Mouse (Mus musculus): ENCODE results near the gene Cltc.
"Not testable (repeated sequence)": the region's sequence is repeated elsewhere in the genome, so short reads cannot be mapped to it uniquely, and the experiment has no call there.

Cltc gene

GRCm38 (mm10) chr11:86738308-86738707 is 19.1 kb downstream of the Cltc start:
- not testable (repeated sequence) for DNase-seq

- peak in 1 of 2 experiments; percentile 22 for DNase-seq
Measured at GRCm38 (mm10) chr11:86737301-86738000, 19.9 kb downstream of the Cltc start.

- no peak for DNase-seq
Measured at GRCm38 (mm10) chr11:86734993-86735392, 22.4 kb downstream of the Cltc start.

- DNase-seq = no peak
Measured at GRCm38 (mm10) chr11:86734241-86734939, 23.0 kb downstream of the Cltc start.

- DNase-seq = no peak
Measured at GRCm38 (mm10) chr11:86731443-86731842, 25.9 kb downstream of the Cltc start.

GRCm38 (mm10) chr11:86725607-86726006 is 31.8 kb downstream of the Cltc start:
- no peak for DNase-seq

- DNase-seq = no peak
Measured at GRCm38 (mm10) chr11:86724982-86725381, 32.4 kb downstream of the Cltc start.

GRCm38 (mm10) chr11:86724004-86724403 is 33.4 kb downstream of the Cltc start:
- no peak for DNase-seq

- DNase-seq = no peak
Measured at GRCm38 (mm10) chr11:86719390-86719789, 38.0 kb downstream of the Cltc start.

GRCm38 (mm10) chr11:86718369-86718768 is 39.0 kb downstream of the Cltc start:
- no peak for DNase-seq

GRCm38 (mm10) chr11:86717306-86718065 is 39.9 kb downstream of the Cltc start:
- no peak for DNase-seq

GRCm38 (mm10) chr11:86714606-86715005 is 42.8 kb downstream of the Cltc start:
- DNase-seq = no peak

GRCm38 (mm10) chr11:86701151-86701550 is 56.2 kb downstream of the Cltc start:
- DNase-seq = no peak

- no peak for DNase-seq
Measured at GRCm38 (mm10) chr11:86695461-86695860, 61.9 kb downstream of the Cltc start.

- no peak for DNase-seq
Measured at GRCm38 (mm10) chr11:86692546-86692945, 64.8 kb downstream of the Cltc start.

- DNase-seq = no peak
Measured at GRCm38 (mm10) chr11:86691956-86692355, 65.4 kb downstream of the Cltc start.

GRCm38 (mm10) chr11:86691482-86691881 is 65.9 kb downstream of the Cltc start:
- DNase-seq = no peak

- no peak for DNase-seq
Measured at GRCm38 (mm10) chr11:86690383-86690782, 67.0 kb downstream of the Cltc start.

GRCm38 (mm10) chr11:86685366-86685765 is 72.0 kb downstream of the Cltc start:
- no peak for DNase-seq

GRCm38 (mm10) chr11:86684126-86685012 is 73.0 kb downstream of the Cltc start:
- no peak for DNase-seq

GRCm38 (mm10) chr11:86683395-86684125 is 73.8 kb downstream of the Cltc start, which contains the start of the genes Vmp1 and Ptrh2:
Gene Vmp1 (minus strand): TSS chr11:86683836.
Gene Ptrh2 (plus strand): TSS chr11:86683985.
- DNase-seq = peak; percentile 81 to 84

- no peak for DNase-seq
Measured at GRCm38 (mm10) chr11:86682861-86683260, 74.5 kb downstream of the Cltc start.
